Mouse (Mus musculus) liver, adult 2 months (tissue): ENCODE results near the gene Allc. TPM values are rescaled to one million over a fixed set of nuclear protein-coding genes. Genes with fewer than 3 reads are reported as not detected.

ENCODE experiments used
- DNase-seq: peaks from one replicate; pipeline ENCODE4 v3.0.0-alpha.2; 2011; ENCODE audit warnings: low read depth, low spot score; ENCODE audit errors: extremely low read depth
- H3K27ac ChIP-seq: fragments of 200-500 bp; replicated peaks from 2 replicates; pipeline ENCODE4 v1.5.1; 2012; ENCODE audit warnings: low read depth, mild to moderate bottlenecking, control low read depth, inconsistent platforms, low read length; ENCODE audit not compliant: insufficient read depth
- H3K27me3 ChIP-seq: fragments of 200-500 bp; 2 replicates; pipeline ENCODE4 v1.6.1; 2012; ENCODE audit warnings: mild to moderate bottlenecking, moderate library complexity, low read length, inconsistent platforms; ENCODE audit not compliant: control insufficient read depth, insufficient read depth
- H3K36me3 ChIP-seq: fragments of 200-500 bp; 2 replicates; pipeline ENCODE4 v1.6.1; 2012; ENCODE audit warnings: low read length, inconsistent platforms; ENCODE audit not compliant: control insufficient read depth, insufficient read depth
- H3K4me1 ChIP-seq: fragments of 200-500 bp; 2 replicates; pipeline ENCODE4 v1.6.1; 2011; ENCODE audit warnings: low read length; ENCODE audit not compliant: control insufficient read depth, insufficient read depth
- H3K4me3 ChIP-seq: fragments of 200-500 bp; 2 replicates; pipeline ENCODE4 v1.5.1; 2011; ENCODE audit warnings: low read depth, mild to moderate bottlenecking, control low read depth, low read length, moderate library complexity; ENCODE audit not compliant: insufficient read depth
- H3K79me2 ChIP-seq: fragments of 200-500 bp; 2 replicates; pipeline ENCODE4 v1.6.1; 2012; ENCODE audit warnings: inconsistent platforms, mild to moderate bottlenecking, low read length, moderate library complexity; ENCODE audit not compliant: control insufficient read depth, insufficient read depth
- H3K9ac ChIP-seq: fragments of 200-500 bp; 2 replicates; pipeline ENCODE4 v1.6.1; 2012; ENCODE audit warnings: low read depth, mild to moderate bottlenecking, control low read depth, inconsistent platforms, low read length
- CTCF ChIP-seq: fragments of 200-500 bp; IDR thresholded peaks from 2 replicates; pipeline ENCODE4 v1.5.1; 2011; ENCODE audit warnings: low read depth, low read length, control low read depth
- POLR2A ChIP-seq: fragments of 200-500 bp; IDR thresholded peaks from 2 replicates; pipeline ENCODE4 v1.6.1; 2011; ENCODE audit warnings: low read length, control low read depth; ENCODE audit not compliant: insufficient read depth; ENCODE audit errors: extremely low read depth
- WGBS: fragments of 180-500 bp; shearing (Covaris S2); methylation state at CpG from one replicate; pipeline ENCODE4 v1.1.7; 2018; 5-methylcytosine and 5-hydroxymethylcytosine counted together
- polyA plus RNA-seq: library from polyadenylated mRNA; depleted of rRNA; stranded (reverse); fragments of >200 nt; gene quantifications from 2 replicates; pipeline ENCODE4 v1.2.3, GENCODE M21; 2012
- total RNA-seq: library from RNA; depleted of rRNA; stranded (reverse); fragments of >200 nt; gene quantifications from 2 replicates; pipeline ENCODE4 v1.2.3, GENCODE M21; 2014

The Allc gene
- total and polyA plus RNA-seq, 2 experiments = not detected

DNA sequence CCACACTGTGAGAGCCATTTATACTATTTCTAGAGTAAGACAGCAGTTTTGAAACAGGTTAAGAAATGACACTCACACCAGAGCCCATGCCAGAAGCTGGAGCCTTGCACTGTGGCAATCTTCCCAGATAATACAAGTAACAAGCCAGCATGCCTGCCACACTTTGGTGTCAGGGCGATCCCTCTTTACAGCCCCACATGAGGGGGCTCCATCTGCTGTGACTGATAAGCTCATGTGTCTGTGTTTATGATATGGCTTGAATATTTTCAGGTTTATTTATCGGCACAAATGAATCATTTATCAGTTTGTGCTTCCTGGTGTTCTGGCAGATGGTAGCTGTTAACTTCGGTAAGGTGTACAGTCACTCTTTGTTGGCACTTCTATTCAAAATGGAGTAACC, 4.2 kb downstream of the Allc start:
- TF ChIP-seq POLR2A = no peak
- TF ChIP-seq CTCF = no peak
- WGBS = 84% methylated on average over 3 of the region's 3 CpGs
- H3K4me1 ChIP-seq = no peaks in the 10 kb centered on the region
- no peak overlapping the region for H3K4me3 ChIP-seq
- H3K27ac ChIP-seq = no peak overlapping the region
- no peaks in the 10 kb centered on the region for H3K36me3 ChIP-seq
- DNase-seq = no peak
- H3K27me3 ChIP-seq = no peaks in the 10 kb centered on the region
- H3K9ac ChIP-seq = no peak overlapping the region
- H3K79me2 ChIP-seq = no peaks in the 10 kb centered on the region

DNA sequence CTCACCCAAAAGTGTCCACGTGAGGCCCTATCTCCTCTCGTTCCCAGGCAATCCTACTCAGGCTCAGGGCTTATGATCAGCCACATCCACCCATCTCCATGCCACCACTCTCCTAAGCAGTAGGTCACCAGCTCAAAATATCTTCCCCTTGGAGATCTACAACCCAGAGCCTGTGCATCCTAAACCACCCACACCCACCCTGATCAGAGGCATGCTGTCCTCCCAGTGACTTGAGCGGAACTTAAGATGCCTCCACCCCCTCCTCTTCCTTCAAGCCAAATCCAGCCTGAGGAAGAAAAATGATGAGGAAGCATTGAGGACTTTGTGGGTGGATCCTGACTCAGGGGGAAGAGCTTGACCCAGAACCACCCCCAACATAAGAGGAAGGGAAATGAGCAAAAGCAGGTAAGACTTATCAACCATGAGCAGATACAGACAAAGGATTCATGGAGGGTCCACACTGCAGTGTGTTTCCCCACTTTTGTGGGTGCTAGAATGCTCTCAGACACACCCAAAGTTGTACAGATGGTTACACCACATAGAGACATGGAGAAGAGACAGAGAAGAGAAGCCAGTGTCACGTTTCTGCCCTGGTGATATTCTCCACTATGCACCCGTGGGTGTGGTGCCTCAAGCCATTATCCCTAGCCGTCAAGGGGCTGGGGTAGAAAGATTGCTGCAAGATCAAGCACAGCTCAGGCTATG, 6.8 kb downstream of the Allc start:
- WGBS = 69% methylated on average over 6 of the region's 6 CpGs
- H3K36me3 ChIP-seq = no peaks in the 10 kb centered on the region
- no peak overlapping the region for H3K27ac ChIP-seq

DNA sequence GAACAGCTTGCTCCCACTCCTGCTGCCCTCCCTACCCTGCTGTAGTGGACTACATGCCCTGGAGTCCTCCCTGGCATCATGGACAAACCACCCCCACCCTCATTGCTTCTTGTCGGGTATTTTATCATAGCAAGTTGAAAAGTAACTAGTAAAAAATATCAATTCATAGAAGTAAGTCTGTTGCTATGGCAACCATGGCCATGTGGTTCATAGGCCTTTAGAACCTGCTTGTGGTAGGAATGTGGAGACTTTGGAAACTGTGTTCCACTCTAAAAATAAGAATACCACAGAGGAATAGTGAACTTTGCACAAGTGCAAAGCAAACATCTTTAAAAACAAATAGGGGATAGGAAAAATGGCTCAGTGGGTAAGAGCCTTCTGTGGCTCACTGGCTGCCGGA, 10.1 kb downstream of the Allc start:
- DNase-seq = no peak
- no peak overlapping the region for H3K4me3 ChIP-seq
- no peak for TF ChIP-seq CTCF
- TF ChIP-seq POLR2A = no peak
- H3K36me3 ChIP-seq = no peaks in the 10 kb centered on the region
- no peaks in the 10 kb centered on the region for H3K4me1 ChIP-seq
- no peak overlapping the region for H3K27ac ChIP-seq
- no peak overlapping the region for H3K9ac ChIP-seq
- no peaks in the 10 kb centered on the region for H3K27me3 ChIP-seq
- H3K79me2 ChIP-seq = no peaks in the 10 kb centered on the region
- 73% methylated on average over 2 of the region's 2 CpGs for WGBS

More for the DNA sequence above, 6.8 kb downstream of the Allc start:
- Histone ChIP-seq H3K9ac (no peak overlapping the region), H3K27me3 (no peaks in the 10 kb centered on the region), H3K79me2 (no peaks in the 10 kb centered on the region), H3K4me1 (no peaks in the 10 kb centered on the region), H3K4me3 (no peak overlapping the region)
- no peak for DNase-seq
- no peak for TF ChIP-seq POLR2A
- no peak for TF ChIP-seq CTCF

DNA sequence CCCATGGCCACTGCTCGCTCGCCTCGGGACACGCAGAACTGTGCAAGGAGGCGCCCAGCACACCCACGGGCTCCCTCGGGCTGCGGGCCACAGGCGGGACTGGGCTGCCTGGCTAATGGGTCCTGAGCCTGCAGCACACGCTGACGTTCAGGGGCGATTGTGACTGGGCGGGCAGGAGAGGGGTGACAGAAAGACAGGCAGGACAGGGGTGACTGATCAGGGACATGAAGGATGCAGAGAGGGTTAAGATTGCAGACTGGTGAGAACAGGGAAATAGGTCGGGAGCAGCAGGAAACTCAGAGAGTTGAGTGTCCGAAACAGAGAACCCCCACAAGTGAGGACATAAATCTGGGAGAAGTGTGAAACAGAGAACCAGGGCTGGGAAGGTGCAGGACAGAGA, 30.0 kb downstream of the Allc start, which contains the start of gene Dcdc2c:
Gene Dcdc2c, minus strand, starts transcription at position 101 of the 400 bp plus-strand sequence.
- Histone ChIP-seq H3K9ac (no peak within 1 kb of the TSS), H3K27ac (no peak within 1 kb of the TSS), H3K4me3 (no peak within 1 kb of the TSS), H3K27me3 (no peaks in the 10 kb centered on the region), H3K4me1 (no peaks in the 10 kb centered on the region), H3K36me3 (no peaks in the 10 kb centered on the region), H3K79me2 (no peaks in the 10 kb centered on the region)
- no peak for DNase-seq
- TF ChIP-seq POLR2A (no peak), CTCF (no peak)
- WGBS = 51% methylated on average over 15 of the region's 15 CpGs

DNA sequence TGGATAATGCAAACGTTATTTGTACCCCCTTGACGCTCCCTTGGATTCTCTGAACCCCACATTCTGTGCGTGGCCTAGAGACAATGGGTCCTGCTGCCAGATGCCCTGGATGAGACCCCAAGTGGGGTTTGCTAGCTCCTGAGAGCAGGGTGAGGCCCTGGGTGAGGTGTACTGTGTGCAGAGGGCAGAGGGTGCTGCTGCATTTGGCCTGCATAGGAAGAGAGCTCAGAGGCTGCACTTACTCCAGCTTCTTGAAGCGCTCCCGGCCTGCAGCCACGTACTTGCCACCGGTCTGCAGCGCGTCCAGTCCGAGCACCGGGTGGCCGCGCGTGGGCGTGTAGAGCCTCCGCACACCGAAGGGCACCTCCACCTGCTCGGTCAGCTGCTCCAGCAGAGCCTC, 30.5 kb downstream of the Allc start:
- TF ChIP-seq CTCF (no peak), POLR2A (no peak)
- Histone ChIP-seq H3K4me1 (no peaks in the 10 kb centered on the region), H3K36me3 (no peaks in the 10 kb centered on the region), H3K79me2 (no peaks in the 10 kb centered on the region), H3K9ac (no peak overlapping the region), H3K27ac (no peak overlapping the region), H3K4me3 (no peak overlapping the region), H3K27me3 (no peaks in the 10 kb centered on the region)
- 52% methylated on average over 18 of the region's 18 CpGs for WGBS
- no peak for DNase-seq

DNA sequence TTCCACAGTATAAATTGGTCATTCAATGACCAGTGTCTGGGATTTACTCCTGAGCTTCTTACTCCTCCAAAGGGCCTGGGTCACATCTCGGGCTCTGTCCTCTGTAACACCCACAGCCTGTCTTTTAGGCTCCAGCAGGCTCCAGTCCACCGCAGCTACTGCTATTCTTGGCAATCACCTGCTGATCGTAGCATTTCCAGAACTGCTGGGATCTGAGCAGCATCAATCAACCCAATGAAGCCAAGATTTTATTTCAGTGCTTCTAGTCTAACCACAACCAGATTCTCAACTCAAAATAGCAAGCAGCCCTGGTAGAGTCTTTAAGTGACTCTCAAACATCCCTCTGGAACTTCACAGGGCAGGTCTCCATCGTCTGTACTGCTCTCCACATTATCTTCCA, 33.4 kb downstream of the Allc start:
- no peaks in the 10 kb centered on the region for H3K27me3 ChIP-seq
- no peak for DNase-seq

More for the DNA sequence above, 33.4 kb downstream of the Allc start:
- WGBS = 68% methylated on average over 4 of the region's 4 CpGs
- TF ChIP-seq CTCF (no peak), POLR2A (no peak)
- no peaks in the 10 kb centered on the region for H3K4me1 ChIP-seq
- no peak overlapping the region for H3K4me3 ChIP-seq
- H3K9ac ChIP-seq = no peak overlapping the region
- H3K27ac ChIP-seq = no peak overlapping the region
- no peaks in the 10 kb centered on the region for H3K79me2 ChIP-seq
- no peaks in the 10 kb centered on the region for H3K36me3 ChIP-seq
